Mouse (Mus musculus) heart, adult 8-10 months (tissue): ENCODE measurements around the gene Foxo3. TPM values are rescaled to one million over a fixed set of nuclear protein-coding genes. Genes with fewer than 3 reads are reported as not detected.

ENCODE experiments used
- DNase-seq: peaks from one replicate; pipeline ENCODE4 v3.0.0; 2022; ENCODE audit warnings: low spot score
- total RNA-seq, 4 experiments: library from RNA; stranded (reverse); gene quantifications; 2 replicates each; pipeline ENCODE4 v1.2.4; 2022

The Foxo3 gene
- total RNA-seq, 4 experiments from 2014 or later: 67.9 to 93.5 (median 80.4) TPM

DNA sequence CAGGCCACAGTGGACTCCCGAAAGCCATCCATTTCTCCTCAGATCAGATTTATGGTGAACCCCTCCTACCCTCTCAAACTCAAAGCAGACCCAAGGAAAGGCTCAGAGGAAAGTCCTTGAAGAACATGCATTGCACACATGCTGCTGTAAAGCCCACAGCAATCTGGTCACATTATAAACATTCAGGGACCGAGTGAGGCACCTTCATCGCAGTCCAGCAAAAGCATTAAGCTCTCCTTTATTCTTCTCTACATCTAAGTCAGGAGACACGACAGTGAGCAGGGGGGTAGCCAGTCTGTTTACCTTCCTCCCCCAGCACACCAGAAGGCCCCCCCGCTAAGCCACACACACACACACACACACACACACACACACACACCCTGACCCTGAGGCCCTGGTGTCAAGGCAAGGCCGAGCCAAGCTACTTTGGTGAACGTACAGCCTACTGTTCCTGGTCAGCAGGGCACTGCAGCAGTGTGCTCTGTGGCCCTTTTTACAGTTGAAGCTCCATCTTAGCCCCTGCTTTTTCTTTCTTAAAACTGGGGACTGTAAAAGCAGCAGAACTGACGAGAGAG lies 24.7 kb downstream of the Foxo3 start:
- DNase-seq: no peak

DNA sequence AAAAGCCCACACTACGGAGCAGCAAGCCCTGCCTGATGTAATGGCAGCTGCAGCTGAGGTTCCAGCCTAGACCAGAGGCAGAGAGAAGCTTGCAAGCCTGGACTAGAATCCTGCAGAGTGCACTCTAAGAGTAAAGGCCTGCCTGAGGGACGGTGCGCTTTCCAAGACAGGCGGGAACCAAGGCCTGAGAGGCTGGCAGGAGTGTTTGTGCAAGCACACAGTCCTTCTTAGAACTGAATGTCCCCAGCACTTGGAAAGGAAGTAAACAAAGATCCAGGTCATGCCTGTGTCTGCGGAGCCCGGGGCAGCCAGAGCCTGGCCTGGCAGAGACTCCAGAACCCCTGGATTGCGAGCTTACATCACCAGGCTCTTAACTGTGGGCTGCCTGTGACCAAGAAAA lies 25.4 kb downstream of the Foxo3 start:
- DNase-seq: peak; percentile 94

DNA sequence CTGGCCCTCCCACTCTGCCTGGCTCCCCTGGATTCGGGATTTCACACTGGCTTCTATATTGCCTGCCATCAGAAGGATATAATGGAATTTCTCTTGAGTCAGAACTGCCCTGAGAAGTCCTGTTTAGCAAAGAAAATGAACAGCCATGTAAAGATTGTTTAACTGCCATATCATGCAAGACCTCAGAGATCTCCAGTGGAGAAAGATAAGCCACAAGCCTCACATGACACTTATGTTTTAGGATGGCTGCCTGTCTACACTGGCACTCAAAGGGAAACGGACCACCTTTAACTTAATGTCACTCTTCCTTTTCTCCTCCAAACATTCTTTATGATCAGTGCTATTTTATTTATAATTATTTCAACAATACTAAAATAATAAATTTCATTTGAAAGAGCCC lies 26.6 kb downstream of the Foxo3 start:
- DNase-seq: no peak

DNA sequence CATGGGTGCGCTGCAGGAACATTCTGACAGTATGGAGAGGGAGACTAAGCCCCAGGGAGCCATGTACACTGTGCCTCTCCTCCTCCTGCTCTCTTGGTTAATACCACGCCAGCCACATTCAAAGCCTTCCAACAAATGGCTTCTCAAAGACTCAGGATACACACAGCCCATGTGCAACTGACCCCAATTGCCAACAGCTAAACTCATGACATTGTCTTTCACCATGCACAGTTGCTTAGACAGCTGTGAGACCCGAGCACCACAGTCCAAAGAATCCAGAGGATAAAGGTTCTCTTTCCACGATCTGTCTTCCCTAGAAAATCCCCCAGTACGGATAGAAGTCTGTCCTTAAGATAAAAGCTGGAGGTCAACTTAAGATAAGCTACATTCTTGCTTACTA lies 27.9 kb downstream of the Foxo3 start:
- DNase-seq: no peak

DNA sequence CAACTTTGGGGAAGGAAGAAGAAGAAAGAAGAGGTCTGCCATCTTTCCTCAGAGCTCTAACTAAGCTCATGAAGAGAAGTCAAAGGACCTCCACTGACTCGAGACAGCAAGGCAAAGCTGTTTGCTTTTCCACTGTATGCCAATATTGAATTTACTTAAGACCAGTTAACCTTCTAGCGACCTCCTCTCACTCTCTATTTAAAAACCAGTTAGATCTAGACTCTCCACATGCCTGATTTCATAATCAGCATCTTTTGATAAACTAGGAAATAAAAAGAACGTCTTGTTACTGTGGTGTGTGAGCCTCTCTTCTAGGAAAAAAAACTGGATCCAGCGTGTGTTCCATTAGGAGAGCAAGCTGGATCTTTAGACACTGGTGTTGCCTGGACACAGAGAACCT lies 28.4 kb downstream of the Foxo3 start:
- DNase-seq: no peak

DNA sequence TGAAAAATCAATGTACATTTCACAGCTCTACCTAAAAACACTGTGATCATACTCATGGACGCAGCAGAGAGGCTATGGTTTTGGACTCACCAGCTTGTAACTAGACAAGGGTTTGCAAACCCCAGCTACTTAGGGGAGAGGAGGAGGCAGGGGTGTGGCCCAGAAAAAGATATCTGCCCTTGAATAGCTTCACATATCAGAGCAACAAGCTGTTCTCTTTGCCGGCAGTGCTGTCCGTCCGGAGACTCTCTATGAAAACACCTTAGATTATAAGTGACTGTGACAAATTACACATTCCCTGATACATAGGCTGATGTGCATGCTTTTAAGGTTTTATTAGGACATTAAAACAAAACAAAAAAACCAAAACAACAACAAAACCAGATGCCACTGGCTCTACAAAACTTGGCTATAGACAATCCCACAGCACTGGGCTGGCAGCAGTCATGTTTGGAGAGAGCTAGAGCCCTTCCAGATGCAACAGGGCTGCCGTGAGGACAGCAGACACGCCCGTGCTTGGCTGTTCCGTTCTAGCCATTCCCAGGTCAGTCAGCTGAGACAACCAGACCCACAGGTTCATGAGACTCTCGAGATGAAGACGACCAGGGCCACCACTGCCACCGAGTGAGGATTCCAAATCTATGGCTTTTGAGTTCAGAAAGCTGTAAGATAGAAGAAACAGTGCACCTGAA lies 29.3 kb downstream of the Foxo3 start:
- peak; percentile 46 for DNase-seq

DNA sequence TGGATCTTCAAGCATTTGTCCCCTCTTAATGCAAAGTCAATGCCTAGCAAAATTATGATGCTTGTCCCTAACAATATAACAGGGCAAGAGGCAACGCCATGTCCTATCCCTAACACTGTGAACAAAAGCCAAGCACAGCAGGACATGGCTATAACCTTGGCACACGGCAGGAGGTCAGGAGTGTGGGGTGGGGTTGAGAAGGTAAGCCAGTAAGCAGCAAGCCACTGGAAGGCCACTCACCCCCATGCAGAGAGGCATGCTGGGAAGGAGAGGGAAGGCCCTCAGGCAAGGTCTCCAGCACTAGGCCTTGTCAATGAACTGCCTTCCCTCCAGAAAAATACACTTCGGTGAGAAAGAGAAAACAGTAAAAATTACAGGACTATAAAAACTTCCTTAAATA lies 30.1 kb downstream of the Foxo3 start:
- DNase-seq: no peak

DNA sequence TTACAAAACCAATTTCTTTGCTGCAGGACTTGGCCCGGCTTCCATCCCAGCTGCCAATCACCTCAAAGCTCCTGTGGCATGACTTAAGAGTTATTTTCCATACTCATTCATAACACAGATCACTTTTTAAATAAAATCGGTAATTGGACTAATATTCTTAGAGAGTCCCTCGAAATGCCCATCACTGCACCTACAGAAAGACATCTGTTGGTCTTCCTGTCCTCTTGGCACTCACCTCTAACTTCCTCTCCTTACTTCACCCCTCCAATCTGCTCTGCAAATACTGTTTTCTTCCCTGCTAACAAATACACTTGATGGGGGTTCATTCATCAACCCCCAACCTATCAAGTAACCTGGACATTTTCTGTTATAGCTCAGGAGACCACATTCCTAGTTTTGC lies 30.9 kb downstream of the Foxo3 start:
- no peak for DNase-seq

DNA sequence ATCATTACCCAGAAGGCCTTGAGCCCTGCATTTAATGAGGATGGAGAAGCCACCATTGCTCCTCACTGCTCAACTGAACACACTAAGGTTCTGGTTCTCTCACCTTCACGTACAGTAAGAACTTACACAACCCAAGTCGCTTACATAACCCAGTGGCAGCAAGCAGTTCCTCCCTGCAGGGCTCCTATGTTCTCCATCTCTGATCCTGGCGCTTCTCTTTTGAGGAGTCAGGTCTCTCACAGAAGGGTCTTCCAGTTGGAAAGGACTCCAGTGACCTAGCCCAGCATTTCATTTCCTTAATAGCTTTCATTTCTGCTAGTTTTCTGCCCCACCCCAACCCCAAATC lies 31.3 kb downstream of the Foxo3 start:
- DNase-seq: no peak

DNA sequence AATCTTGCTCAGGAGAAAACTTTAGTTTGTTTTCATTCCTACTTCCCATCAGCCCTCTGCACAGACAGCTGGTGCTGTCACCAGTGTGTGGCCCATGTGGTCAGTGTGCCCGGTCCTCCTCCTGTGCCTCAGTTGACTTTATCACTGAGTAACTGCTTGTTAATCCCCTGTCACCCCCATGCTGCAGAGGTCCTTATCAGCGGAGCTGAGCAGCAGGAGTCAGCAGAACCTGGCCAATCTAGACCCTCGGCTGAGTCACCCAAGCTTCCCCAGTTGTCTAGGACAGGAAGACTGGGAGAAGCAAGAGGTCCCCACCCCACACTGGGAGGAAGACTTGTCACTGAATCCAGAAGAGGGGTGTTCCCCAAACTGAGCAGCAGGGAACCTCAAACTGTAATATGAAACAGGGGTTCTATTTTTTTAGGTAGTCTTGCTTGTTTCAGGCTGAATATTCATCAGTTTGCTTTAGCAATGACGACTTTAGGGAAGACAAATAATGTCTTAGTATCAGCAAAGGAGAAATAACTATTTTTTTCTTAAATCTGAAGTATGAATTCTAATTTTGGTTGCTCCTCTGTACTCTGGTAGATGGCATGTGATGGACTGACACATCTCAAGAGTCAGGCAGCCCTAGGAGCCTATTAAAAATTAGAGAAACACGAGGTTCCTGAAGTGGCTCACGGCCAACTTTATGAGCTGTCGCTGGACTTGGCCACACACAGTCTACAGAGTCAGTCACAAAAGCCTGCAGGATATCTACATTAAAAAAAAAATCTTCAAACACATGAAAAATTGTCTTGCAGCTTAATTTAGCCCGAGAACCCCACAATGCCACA lies 31.9 kb downstream of the Foxo3 start:
- DNase-seq: no peak

DNA sequence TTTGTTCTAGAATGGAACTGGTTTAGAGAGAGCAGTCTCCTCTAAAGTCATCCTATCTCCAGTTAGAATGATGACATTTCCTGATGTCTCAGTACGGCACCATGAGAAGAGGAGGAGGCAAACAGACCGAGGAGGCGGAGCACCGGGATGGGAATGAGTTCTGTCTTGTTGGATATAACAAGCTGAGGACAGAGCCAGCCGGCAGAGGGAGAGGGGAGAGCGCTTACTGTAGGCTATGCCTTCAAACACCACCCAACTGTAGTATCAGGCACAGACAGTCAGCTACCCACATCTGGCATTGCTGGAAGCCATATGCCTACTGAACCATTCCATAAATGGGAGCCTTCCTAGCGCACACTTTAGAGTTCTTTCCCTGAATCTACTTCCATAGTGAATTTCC lies 32.6 kb downstream of the Foxo3 start:
- no peak for DNase-seq

DNA sequence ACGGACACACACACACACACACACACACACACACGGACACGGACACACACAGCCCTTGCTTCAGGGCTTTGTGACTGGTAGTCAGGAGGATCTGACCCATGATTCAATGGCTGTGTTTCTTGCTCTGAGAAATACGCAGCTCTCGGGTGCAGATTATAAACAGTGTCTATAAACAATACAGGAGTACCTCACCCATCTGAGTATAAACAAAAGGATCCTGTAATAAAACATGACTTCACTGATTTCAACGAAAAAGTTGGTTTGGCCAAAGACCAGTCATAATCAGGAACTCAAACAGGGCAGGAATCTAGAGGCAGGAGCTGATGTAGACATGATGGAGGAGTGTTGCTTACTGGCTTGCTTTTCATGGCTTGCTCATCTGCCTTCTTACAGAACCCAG lies 34.1 kb downstream of the Foxo3 start:
- no peak for DNase-seq

DNA sequence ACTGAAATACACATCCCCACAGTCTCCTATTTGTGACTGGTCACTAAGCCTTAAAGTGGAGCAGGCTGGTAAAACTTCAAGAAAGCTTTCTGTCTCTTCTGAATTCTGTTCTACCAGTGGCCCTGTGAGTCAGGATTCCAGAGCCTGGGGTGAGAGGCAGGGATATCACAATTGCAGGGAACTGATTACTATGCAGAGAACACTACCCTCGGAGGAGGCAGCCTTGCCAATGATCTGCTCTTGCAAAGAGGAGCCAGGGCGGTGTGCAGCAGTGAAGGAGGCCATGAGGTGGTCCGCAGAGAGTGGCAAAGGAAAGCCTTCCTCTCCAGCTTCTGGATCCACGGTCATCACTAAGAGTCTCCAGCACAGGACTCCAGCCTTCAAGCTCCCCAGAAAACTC lies 34.8 kb downstream of the Foxo3 start:
- DNase-seq: no peak

DNA sequence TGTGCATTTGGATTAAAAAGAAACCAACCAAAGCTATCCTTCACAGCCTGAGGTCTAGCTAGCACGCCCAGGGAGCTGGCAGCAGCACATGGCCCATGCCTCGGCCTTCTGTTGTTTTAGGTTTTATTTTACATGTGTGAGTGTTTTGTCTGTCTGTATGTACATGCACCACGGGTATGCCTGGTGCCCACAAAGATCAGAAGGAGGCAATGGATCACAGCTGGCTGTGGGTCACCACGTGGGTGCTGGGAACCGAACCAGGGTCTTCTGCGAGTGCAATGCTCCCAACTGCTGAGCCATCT lies 36.8 kb downstream of the Foxo3 start:
- no peak for DNase-seq

DNA sequence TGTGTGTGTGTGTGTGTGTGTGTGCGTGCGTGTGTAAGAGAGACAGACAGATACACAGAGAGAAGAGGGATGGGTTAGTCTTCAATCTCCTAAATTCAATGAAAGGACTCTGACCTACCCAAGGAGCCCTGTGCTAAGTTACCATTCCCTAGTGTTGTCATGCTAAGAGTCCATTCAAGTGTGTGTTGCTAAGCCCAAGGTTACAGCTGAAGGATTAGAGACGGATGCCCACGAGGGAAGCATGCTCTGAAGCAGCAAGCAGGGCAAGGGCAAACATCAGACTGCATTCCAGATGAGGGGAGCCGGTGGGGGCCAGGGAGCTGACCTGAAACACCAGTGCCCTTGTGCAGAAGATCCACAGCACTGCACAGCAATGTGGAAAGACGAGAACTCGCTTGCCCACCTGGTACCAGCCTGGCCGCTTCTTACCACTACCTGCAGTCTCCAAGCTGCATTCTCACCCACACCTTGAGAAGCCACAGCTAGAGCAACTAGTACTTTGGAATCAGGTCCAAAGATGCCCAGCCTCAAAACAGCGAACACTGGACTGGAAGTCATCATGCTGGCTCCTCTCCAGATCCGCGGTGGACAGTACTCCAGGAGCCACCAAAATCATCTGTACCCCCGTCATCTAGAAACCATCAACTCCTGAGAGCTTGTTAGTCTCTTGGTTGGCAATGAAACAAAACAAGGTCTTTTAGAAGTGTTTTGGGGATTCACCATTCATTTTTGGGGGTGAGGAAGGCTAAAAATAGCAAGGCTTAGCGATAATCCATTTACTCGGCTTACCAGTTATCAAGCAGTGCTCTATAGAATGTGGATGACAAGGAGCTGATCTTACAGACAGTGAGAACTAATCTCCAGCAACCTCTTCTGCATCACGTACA lies 37.4 kb downstream of the Foxo3 start:
- DNase-seq: no peak

DNA sequence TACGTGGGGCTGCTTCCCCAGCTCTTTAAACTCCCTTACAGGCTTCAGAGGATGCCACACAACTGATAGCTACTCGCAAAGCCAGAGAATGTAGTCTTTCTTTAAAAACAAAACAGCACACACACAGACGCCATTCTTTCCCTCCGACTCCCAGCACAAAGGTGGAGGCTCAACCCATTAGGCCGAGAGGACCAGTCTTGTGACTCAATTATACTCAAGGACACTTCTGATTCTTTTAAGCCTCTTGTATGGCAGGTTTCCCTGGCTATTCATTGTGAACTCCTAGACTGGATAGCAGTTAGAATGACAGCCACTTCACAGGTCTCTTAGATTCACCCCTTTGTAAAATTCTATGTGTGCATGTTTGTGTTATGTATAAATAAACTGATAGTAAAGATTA lies 38.3 kb downstream of the Foxo3 start:
- DNase-seq: no peak

DNA sequence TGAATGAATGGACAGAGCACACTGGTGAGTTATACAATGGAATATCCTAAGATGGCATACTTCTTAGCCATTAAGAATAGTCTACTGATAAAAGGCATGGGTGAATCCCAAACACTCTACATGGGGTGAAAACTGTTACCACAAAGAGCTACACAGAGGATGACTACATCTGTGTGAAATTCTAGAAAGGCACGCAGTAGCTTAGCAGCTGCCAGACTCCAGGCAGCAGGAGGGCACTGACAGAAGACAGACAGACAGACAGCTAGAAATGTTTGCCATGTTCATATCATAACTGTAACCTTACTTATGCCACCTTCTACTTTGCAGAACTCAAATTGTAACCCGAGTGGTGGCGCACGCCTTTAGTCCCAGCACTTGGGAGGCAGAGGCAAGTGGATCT lies 39.0 kb downstream of the Foxo3 start:
- DNase-seq: no peak

DNA sequence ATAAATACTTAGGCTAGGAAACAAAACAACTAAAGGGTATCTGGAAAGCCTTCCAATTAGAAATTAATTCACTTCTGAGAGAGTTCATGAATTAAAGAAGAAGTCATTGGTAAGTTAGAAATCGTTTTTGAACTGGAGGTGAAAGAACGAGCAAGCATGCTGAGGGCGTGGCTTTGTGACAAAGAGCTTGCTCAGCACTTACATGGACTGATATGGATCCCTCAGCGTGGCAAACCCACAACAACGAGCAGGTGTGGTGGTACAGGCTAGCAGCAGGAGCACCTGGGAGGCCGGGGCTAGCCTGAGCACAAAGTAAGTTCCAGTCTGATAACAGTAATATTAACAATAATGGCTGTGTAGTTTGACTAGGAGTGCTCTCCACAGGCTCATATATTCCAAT lies 41.2 kb downstream of the Foxo3 start:
- no peak for DNase-seq

DNA sequence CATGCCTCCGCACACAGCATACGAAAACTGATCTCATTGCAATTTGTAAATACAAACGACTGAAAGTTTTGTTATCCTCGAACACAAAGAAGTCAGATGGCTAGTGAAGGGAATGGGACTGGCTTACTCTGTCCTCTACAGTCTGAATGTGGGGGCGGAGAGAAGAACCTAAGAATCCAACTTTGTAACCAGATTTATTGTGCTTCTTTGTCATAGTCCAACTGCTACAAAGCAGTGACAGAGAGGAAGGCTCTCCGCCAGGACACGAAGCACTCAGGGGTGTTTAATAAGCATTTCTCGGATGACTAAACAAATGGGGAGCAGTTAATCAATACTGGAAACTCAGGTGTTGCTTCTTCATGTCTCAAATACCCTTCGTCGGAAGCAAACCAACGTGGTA lies 43.6 kb downstream of the Foxo3 start:
- no peak for DNase-seq

DNA sequence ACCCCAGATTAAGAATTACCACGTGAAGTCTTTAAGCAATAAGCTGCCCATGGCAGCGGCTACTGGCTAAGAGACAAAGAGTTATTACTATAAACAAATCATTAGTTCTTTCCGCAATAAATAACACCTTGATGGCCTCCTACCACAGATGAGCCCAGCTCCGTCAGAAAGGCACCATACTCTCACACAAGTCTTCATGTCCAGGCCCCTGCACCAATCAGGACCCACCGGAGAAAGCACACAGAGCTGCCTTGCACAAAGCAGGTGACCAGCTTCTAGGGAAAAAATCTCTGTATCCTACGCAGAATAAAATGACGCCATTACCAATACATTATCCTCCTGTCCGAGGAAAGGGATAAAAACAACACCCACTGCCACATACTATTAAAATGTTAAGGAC lies 44.7 kb downstream of the Foxo3 start:
- no peak for DNase-seq

DNA sequence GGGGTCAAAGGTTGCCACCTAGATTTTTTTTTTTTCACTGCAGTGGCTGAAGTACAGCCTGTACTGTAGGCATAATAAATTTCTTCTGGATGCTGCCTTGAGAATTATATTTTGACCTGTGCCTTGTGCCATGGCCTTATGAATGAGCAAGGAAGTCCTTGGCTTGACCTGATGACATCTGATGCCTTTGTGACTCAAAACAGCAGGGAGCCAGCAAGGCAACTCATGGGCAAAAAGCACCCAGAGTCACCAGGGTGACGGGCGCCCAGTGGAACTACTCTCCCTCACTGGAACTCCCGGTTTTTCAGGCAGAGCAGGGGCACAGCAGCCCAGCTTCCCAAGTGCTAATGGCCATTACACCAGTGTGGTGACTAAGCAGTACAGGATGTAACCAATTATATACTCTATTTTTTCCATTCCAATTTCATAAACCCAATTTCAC lies 45.4 kb downstream of the Foxo3 start:
- no peak for DNase-seq

DNA sequence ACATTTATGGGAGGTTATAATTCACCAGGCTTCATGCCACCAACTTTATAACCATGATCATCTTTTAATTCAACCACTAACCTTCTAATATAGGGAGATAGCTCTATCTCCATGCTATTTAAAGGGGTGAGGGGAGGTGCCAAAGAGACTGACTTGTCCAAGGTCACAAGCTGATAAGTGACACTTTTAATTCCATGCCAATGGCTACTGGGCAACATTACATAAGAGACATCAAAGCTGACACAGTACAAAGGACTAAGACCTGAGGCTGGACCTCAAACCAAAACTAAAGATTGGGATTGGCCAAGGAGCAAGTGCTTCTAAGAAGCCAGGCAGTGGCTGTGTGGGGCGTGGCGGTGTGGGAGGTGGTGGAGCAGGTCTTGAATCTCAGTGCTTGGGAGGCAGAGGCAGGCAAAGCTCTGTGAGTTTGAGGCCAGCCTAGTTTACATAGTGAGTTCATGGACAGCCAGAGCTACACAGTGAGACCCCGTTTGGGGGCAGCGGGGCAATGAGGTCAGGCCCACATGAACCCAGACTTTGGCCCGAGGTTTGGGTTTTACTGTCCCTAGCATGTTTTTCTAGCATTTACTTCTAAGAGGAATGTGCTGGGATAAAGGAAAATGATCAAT lies 46.0 kb downstream of the Foxo3 start:
- no peak for DNase-seq
